ENCODE assay signal across 8 mouse cellular contexts in the genomic region with DNA sequence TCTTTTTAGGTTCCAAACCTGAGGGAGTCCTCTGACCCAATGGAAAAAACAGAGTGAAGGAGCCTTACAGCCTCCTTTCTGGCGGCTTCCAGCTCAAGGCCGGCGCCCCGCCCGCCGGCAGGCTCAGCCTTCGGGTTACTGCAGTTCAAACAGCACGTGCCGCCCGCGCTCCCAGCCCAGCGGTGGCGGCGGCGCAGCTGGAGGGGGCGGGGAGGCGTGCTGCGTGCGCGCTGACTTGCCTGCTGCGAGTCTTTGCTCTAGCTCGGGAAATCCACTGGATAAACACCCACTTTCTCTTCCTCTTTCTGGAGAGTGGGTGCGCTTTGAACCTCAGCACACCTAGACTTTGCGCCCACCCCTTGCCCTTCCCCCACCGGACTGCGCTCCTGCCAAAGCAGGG. TPM values are rescaled to one million over a fixed set of nuclear protein-coding genes. Genes with fewer than 3 reads are reported as not detected.
DNase-seq lines count a peak whose midpoint lies in the region; ATAC-seq and TF ChIP-seq lines count a peak whose summit lies in the region.

No protein-coding gene starts in this region.

- TF ChIP-seq POLR2A in kidney, adult 2 months (IDR thresholded peaks at IDR 0.05; ENCODE audit: low read depth, low read length): no peak

- 0 out of 2 replicates have a peak, but pooled peaks cover 14% of the 10 kb centered on the region for H3K36me3 ChIP-seq in embryonic facial prominence, embryonic 12.5 days
- H3K36me3 ChIP-seq in heart, embryonic 10.5 days: no peaks in the 10 kb centered on the region
- H3K36me3 ChIP-seq in kidney, adult 2 months (ENCODE audit: control insufficient read depth, insufficient read depth, low read length): no peaks in the 10 kb centered on the region
- no peaks in the 10 kb centered on the region for H3K36me3 ChIP-seq in liver, embryonic 15.5 days (replicated peaks)
- no peaks in the 10 kb centered on the region for H3K36me3 ChIP-seq in neural tube, embryonic 14.5 days (ENCODE audit: control insufficient read depth, insufficient read depth, low read length)

- no peaks in the 10 kb centered on the region for H3K9me3 ChIP-seq in embryonic facial prominence, embryonic 12.5 days
- no peaks in the 10 kb centered on the region for H3K9me3 ChIP-seq in heart, embryonic 10.5 days
- H3K9me3 ChIP-seq in liver, embryonic 15.5 days (replicated peaks): no peaks in the 10 kb centered on the region
- no peaks in the 10 kb centered on the region for H3K9me3 ChIP-seq in neural tube, embryonic 14.5 days (ENCODE audit: control insufficient read depth, low read length)

- H3K27ac ChIP-seq in layer of hippocampus, adult 2 months: no peak overlapping the region
- peak overlapping the region; percentile 91 for H3K27ac ChIP-seq in embryonic facial prominence, embryonic 12.5 days
- peak overlapping the region; percentile 65; the same call in 1 of the 2 replicates for H3K27ac ChIP-seq in heart, embryonic 10.5 days
- H3K27ac ChIP-seq in kidney, adult 2 months (ENCODE audit: insufficient read depth, low read depth, low read length): no peak overlapping the region
- no peak overlapping the region for H3K27ac ChIP-seq in liver, embryonic 15.5 days (replicated peaks)
- H3K27ac ChIP-seq in neural tube, embryonic 14.5 days (ENCODE audit: low read depth, low read length): no peak overlapping the region

- peaks cover 64% of the 10 kb centered on the region for H3K4me1 ChIP-seq in embryonic facial prominence, embryonic 12.5 days
- H3K4me1 ChIP-seq in heart, embryonic 10.5 days: peaks cover 62% of the 10 kb centered on the region
- no peaks in the 10 kb centered on the region for H3K4me1 ChIP-seq in kidney, adult 2 months (ENCODE audit: control insufficient read depth, insufficient read depth, low read length)
- peaks cover 24% of the 10 kb centered on the region for H3K4me1 ChIP-seq in liver, embryonic 15.5 days (replicated peaks)
- H3K4me1 ChIP-seq in neural tube, embryonic 14.5 days (ENCODE audit: control insufficient read depth, insufficient read depth, low read length): peaks cover 42% of the 10 kb centered on the region

- peak; percentile 30; the same call in 1 of the 2 replicates for ATAC-seq in embryonic facial prominence, embryonic 12.5 days (ENCODE audit: insufficient number of reproducible peaks, insufficient read depth, low FRiP score, low TSS enrichment)
- ATAC-seq in liver, embryonic 15.5 days (ENCODE audit: insufficient read depth): peak; percentile 40; the same call in 1 of the 2 replicates
- ATAC-seq in neural tube, embryonic 14.5 days (ENCODE audit: low read depth): peak; percentile 48; the same call in 1 of the 2 replicates

- peak overlapping the region; percentile 38 for H3K4me3 ChIP-seq in layer of hippocampus, adult 2 months
- H3K4me3 ChIP-seq in embryonic facial prominence, embryonic 12.5 days: peak overlapping the region; percentile 69
- H3K4me3 ChIP-seq in heart, embryonic 10.5 days: peak overlapping the region; percentile 64
- peak overlapping the region; percentile 7; the same call in 1 of the 2 replicates for H3K4me3 ChIP-seq in kidney, adult 2 months (ENCODE audit: insufficient read depth, low read depth, low read length)
- H3K4me3 ChIP-seq in liver, embryonic 15.5 days (replicated peaks): peak overlapping the region; percentile 18
- peak overlapping the region; percentile 25 for H3K4me3 ChIP-seq in neural tube, embryonic 14.5 days (ENCODE audit: low read depth, low read length)

- 2% methylated on average over 26 of the region's 26 CpGs for WGBS in embryonic facial prominence, embryonic 12.5 days
- under 1% methylated on average over 26 of the region's 26 CpGs for WGBS in heart, embryonic 10.5 days
- 10% methylated on average over 26 of the region's 26 CpGs for WGBS in kidney, adult 2 months
- 1% methylated on average over 26 of the region's 26 CpGs for WGBS in liver, embryonic 15.5 days (ENCODE audit: insufficient replicate concordance)
- WGBS in neural tube, embryonic 14.5 days: under 1% methylated on average over 26 of the region's 26 CpGs

- TF ChIP-seq CTCF in layer of hippocampus, adult 2 months (conservative IDR thresholded peaks at IDR 0.05): no peak
- no peak for TF ChIP-seq CTCF in kidney, adult 2 months (conservative IDR thresholded peaks at IDR 0.05; ENCODE audit: insufficient read depth, insufficient read length, low read depth, low read length)

- peak overlapping the region; percentile 89 for H3K4me2 ChIP-seq in embryonic facial prominence, embryonic 12.5 days (replicated peaks)
- H3K4me2 ChIP-seq in liver, embryonic 15.5 days: peak overlapping the region; percentile 53
- peak overlapping the region; percentile 37 for H3K4me2 ChIP-seq in neural tube, embryonic 14.5 days (ENCODE audit: low read depth, low read length)

- peaks cover 56% of the 10 kb centered on the region for H3K27me3 ChIP-seq in embryonic facial prominence, embryonic 12.5 days
- peaks cover 98% of the 10 kb centered on the region for H3K27me3 ChIP-seq in heart, embryonic 10.5 days (ENCODE audit: insufficient read depth, poor library complexity, severe bottlenecking)
- peaks cover 8% of the 10 kb centered on the region for H3K27me3 ChIP-seq in kidney, adult 2 months (replicated peaks; ENCODE audit: control insufficient read depth, insufficient read depth, low read length)
- H3K27me3 ChIP-seq in liver, embryonic 15.5 days: peaks cover 90% of the 10 kb centered on the region
- peaks cover 75% of the 10 kb centered on the region for H3K27me3 ChIP-seq in neural tube, embryonic 14.5 days (ENCODE audit: control insufficient read depth, insufficient read depth, low read length)

- DNase-seq in layer of hippocampus, adult 2 months (ENCODE audit: low spot score in 2 of 2): peak in 1 of 2 experiments; percentile 40
- no peak for DNase-seq in layer of hippocampus, adult 9-10 months (ENCODE audit: low spot score)
- DNase-seq in heart, embryonic 10.5 days (ENCODE audit: low spot score): peak; percentile 76
- peak; percentile 84 for DNase-seq in kidney, adult 2 months
- DNase-seq in thymus, postnatal 25 days: peak; percentile 70

- peak overlapping the region; percentile 82 for H3K9ac ChIP-seq in embryonic facial prominence, embryonic 12.5 days
- no peak overlapping the region for H3K9ac ChIP-seq in liver, embryonic 15.5 days
- 0 out of 2 replicates have a peak overlapping the region, but pooled peaks have one; percentile 16 for H3K9ac ChIP-seq in neural tube, embryonic 14.5 days (replicated peaks; ENCODE audit: low read depth, low read length)

RNA-seq across cellular contexts. Expression of gene Cyp26b1, which starts 10.3 kb away (rescaled TPM):
- total RNA-seq in layer of hippocampus, adult 2 months (2021): 10 to 100 TPM in 1 of 2 experiments, 1 to 10 TPM in 1; 9.4 to 10.3 TPM
- polyA plus RNA-seq in embryonic facial prominence, embryonic 12.5 days (2016; fragmentation: Nextera tagmentation; extraction: Ambion mirVana): 24.6 and 24.9 TPM in 2 replicates
- 2.3 and 2.7 TPM in 2 replicates for polyA plus RNA-seq in heart, embryonic 10.5 days (2016; fragmentation: Nextera tagmentation; extraction: Ambion mirVana)
- 0.60 and 2.0 TPM in 2 replicates for polyA plus RNA-seq in kidney, adult 2 months (2012; rRNA removed)
- 0.05 and 0.09 TPM in 2 replicates for polyA plus RNA-seq in liver, embryonic 15.5 days (2015; fragmentation: Nextera tagmentation; extraction: Ambion mirVana)
- polyA plus RNA-seq in neural tube, embryonic 14.5 days (2014; fragmentation: Nextera tagmentation; extraction: Ambion mirVana): 8.2 and 11.8 TPM in 2 replicates

Comparison
In these comparisons a context has a peak if more than half of its experiments do, and no peak if none do; other contexts are left out.
1. H3K27ac ChIP-seq: peak in embryonic facial prominence, embryonic 12.5 days (single experiment) and heart, embryonic 10.5 days (single experiment); none in layer of hippocampus, adult 2 months (single experiment), kidney, adult 2 months (single experiment), liver, embryonic 15.5 days (single experiment) and neural tube, embryonic 14.5 days (single experiment).
2. H3K4me3 ChIP-seq: peak in every context shown above with its lines; median percentile 69 in embryonic facial prominence, embryonic 12.5 days; 64 in heart, embryonic 10.5 days; 38 in layer of hippocampus, adult 2 months; 25 in neural tube, embryonic 14.5 days; 18 in liver, embryonic 15.5 days; 7 in kidney, adult 2 months.
3. H3K4me2 ChIP-seq: peak in every context shown above with its lines; median percentile 89 in embryonic facial prominence, embryonic 12.5 days; 53 in liver, embryonic 15.5 days; 37 in neural tube, embryonic 14.5 days.
4. Peak in every context shown above with its lines, with median percentiles within 50 percentile points of each other: ATAC-seq.